Mouse (Mus musculus) heart, adult 2 months (tissue): ENCODE measurements around the gene Nod1. TPM values are rescaled to one million over a fixed set of nuclear protein-coding genes. Genes with fewer than 3 reads are reported as not detected.

Source experiments
- DNase-seq, 2 experiments: peaks; one replicate each; pipeline ENCODE4 v3.0.0; 2021
- H3K27ac ChIP-seq: fragments of 200-600 bp; 2 replicates; pipeline ENCODE4 v1.8.1; 2022
- H3K27me3 ChIP-seq: fragments of 200-500 bp; 2 replicates; pipeline ENCODE4 v1.6.1; 2012; ENCODE audit warnings: mild to moderate bottlenecking, low read length, inconsistent platforms, mixed read lengths; ENCODE audit not compliant: control insufficient read depth, insufficient read depth
- H3K36me3 ChIP-seq: fragments of 200-500 bp; 2 replicates; pipeline ENCODE4 v1.6.1; 2012; ENCODE audit warnings: low read length, inconsistent platforms; ENCODE audit not compliant: control insufficient read depth, insufficient read depth
- H3K4me1 ChIP-seq: fragments of 200-500 bp; 2 replicates; pipeline ENCODE4 v1.6.1; 2011; ENCODE audit warnings: low read length; ENCODE audit not compliant: control insufficient read depth, insufficient read depth
- H3K4me3 ChIP-seq: fragments of 200-600 bp; 2 replicates; pipeline ENCODE4 v1.8.1; 2022
- H3K79me2 ChIP-seq: fragments of 200-500 bp; replicated peaks from 2 replicates; pipeline ENCODE4 v1.6.1; 2012; ENCODE audit warnings: mild to moderate bottlenecking, inconsistent platforms, low read length, moderate library complexity, mixed read lengths; ENCODE audit not compliant: control insufficient read depth, insufficient read depth
- H3K9ac ChIP-seq: fragments of 200-500 bp; 2 replicates; pipeline ENCODE4 v1.6.1; 2012; ENCODE audit warnings: low read depth, mild to moderate bottlenecking, control low read depth, inconsistent platforms, low read length, mixed read lengths
- CTCF ChIP-seq: fragments of 200-600 bp; IDR thresholded peaks from 2 replicates; pipeline ENCODE4 v1.8.1; 2022; ENCODE audit warnings: antibody characterized with exemption, mild to moderate bottlenecking, moderate library complexity
- EP300 ChIP-seq: fragments of 200-500 bp; IDR thresholded peaks from 2 replicates; pipeline ENCODE4 v1.6.1; 2011; ENCODE audit warnings: low read depth, low read length, control low read depth; ENCODE audit not compliant: insufficient read depth
- POLR2A ChIP-seq: fragments of 200-500 bp; IDR thresholded peaks from 2 replicates; pipeline ENCODE4 v1.6.1; 2011; ENCODE audit warnings: mild to moderate bottlenecking, low read depth, low read length, control low read depth; ENCODE audit not compliant: insufficient read depth
- WGBS: fragments of 180-500 bp; shearing (Covaris S2); methylation state at CpG from one replicate; pipeline ENCODE4 v1.1.7; 2018; 5-methylcytosine and 5-hydroxymethylcytosine counted together
- intact Hi-C: fragments of 180-260 bp; cut with DNase I; formaldehyde crosslinking; loops from one replicate; pipeline ENCODE4 v1.15.1; 2025
- polyA plus RNA-seq: library from polyadenylated mRNA; depleted of rRNA; stranded (reverse); fragments of >200 nt; gene quantifications from 2 replicates; pipeline ENCODE4 v1.2.3, GENCODE M21; 2012
- total RNA-seq, 2 experiments: library from RNA; stranded (reverse); gene quantifications; 2 replicates each; pipeline ENCODE4 v1.2.3; 2021

Gene Nod1
- total and polyA plus RNA-seq, 3 experiments = 17.3 to 23.6 (median 18.6) TPM

DNA sequence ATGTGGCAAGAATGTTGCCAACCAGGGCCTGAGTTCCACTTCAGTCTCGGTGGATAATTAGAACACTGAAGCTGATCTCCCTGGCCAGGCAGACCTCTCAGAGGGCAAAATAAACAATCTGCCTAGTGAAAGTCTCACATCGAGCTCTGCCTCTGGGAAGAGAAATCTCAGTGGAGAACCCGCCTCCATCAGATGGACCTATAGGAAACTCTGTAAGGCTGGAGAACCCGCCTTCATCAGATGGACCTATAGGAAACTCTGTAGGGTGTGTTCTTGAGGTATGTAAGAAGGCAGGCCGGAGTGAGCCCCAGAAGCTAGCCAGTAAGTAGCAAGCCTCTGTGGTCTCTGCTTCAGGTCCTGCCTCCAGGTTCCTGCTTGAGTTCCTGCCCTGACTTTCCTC is 37.5 kb downstream of the Nod1 start:
- Histone ChIP-seq H3K4me3 (no peak overlapping the region), H3K27me3 (no peaks in the 10 kb centered on the region), H3K79me2 (no peaks in the 10 kb centered on the region), H3K9ac (no peak overlapping the region), H3K27ac (peak overlapping the region; percentile 54; the same call in 1 of the 2 replicates), H3K36me3 (peaks cover 6% of the 10 kb centered on the region), H3K4me1 (peaks cover 20% of the 10 kb centered on the region)
- TF ChIP-seq EP300 = no peak
- no peak for TF ChIP-seq CTCF
- no peak for TF ChIP-seq POLR2A
- intact Hi-C loops = loop anchor here (5.0 kb wide), 1 partner anchor 37 kb away; the partner anchor contains the start of gene Nod1
- DNase-seq = peak in 1 of 2 experiments; percentile 9
- WGBS = 83% methylated on average over 5 of the region's 5 CpGs

GRCm38 (mm10) chr6:54934313-54934712 is 38.1 kb downstream of the Nod1 start:
- Histone ChIP-seq H3K27me3 (no peaks in the 10 kb centered on the region), H3K27ac (peak overlapping the region; percentile 54), H3K9ac (no peak overlapping the region), H3K79me2 (no peaks in the 10 kb centered on the region), H3K4me1 (peaks cover 15% of the 10 kb centered on the region), H3K4me3 (no peak overlapping the region), H3K36me3 (peaks cover 6% of the 10 kb centered on the region)
- peak; percentile 11 to 37 for DNase-seq
- TF ChIP-seq EP300 (no peak), CTCF (no peak), POLR2A (no peak)
- intact Hi-C loops = loop anchor here (5.0 kb wide), 1 partner anchor 38 kb away; the partner anchor contains the start of gene Nod1
- WGBS = 70% methylated on average over 8 of the region's 8 CpGs

DNA sequence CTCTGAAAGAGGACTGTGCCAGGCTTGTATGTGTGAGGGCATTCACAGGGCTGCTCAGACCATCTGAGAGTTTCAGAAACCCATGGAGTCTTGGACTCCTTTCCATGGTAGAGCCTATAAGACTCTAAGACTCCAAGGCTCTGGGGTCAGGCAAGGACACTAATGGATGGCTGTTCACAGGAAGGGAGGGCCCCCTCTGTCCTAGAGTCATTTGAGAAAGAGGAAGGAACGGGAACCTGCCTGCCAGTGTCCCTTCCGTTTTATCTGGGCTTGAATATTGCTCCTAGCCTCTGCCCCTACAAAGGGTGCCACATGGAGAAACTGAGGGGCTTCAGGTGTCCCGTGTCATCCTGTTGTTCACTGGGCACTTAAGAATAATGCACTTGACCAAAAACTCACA is 38.5 kb downstream of the Nod1 start:
- intact Hi-C loops = loop anchor here (5.0 kb wide), 1 partner anchor 38 kb away; the partner anchor contains the start of gene Nod1
- peak overlapping the region; percentile 54 for H3K27ac ChIP-seq
- peak; percentile 36 to 49 for DNase-seq
- H3K27me3 ChIP-seq = no peaks in the 10 kb centered on the region
- TF ChIP-seq EP300 (0 out of 2 replicates have a peak, but pooled peaks have one; percentile 10), CTCF (no peak), POLR2A (no peak)
- peaks cover 5% of the 10 kb centered on the region for H3K36me3 ChIP-seq
- WGBS = 39% methylated on average over 3 of the region's 3 CpGs
- H3K9ac ChIP-seq = no peak overlapping the region
- H3K4me1 ChIP-seq = peaks cover 10% of the 10 kb centered on the region
- no peaks in the 10 kb centered on the region for H3K79me2 ChIP-seq
- H3K4me3 ChIP-seq = no peak overlapping the region

- Histone ChIP-seq H3K4me3 (no peak overlapping the region), H3K4me1 (peaks cover 10% of the 10 kb centered on the region), H3K27ac (peak overlapping the region; percentile 54), H3K36me3 (peaks cover 4% of the 10 kb centered on the region), H3K27me3 (no peaks in the 10 kb centered on the region), H3K79me2 (no peaks in the 10 kb centered on the region), H3K9ac (no peak overlapping the region)
- TF ChIP-seq EP300 (no peak), POLR2A (no peak), CTCF (no peak)
- intact Hi-C loops = loop anchor here (5.0 kb wide), 1 partner anchor 39 kb away; the partner anchor contains the start of gene Nod1
- peak in 1 of 2 experiments; percentile 12 for DNase-seq
- 78% methylated on average over 5 of the region's 5 CpGs for WGBS
Measured at GRCm38 (mm10) chr6:54933216-54933615, 39.2 kb downstream of the Nod1 start.

GRCm38 (mm10) chr6:54932526-54932925 is 39.9 kb downstream of the Nod1 start:
- 96% methylated on average over 12 of the region's 12 CpGs for WGBS
- Histone ChIP-seq H3K4me1 (peaks cover 10% of the 10 kb centered on the region), H3K4me3 (no peak overlapping the region), H3K79me2 (no peaks in the 10 kb centered on the region), H3K36me3 (peaks cover 4% of the 10 kb centered on the region), H3K9ac (no peak overlapping the region), H3K27me3 (no peaks in the 10 kb centered on the region), H3K27ac (no peak overlapping the region)
- intact Hi-C loops = loop anchor here (5.0 kb wide), 1 partner anchor 40 kb away; the partner anchor contains the start of gene Nod1
- no peak for TF ChIP-seq CTCF
- no peak for TF ChIP-seq EP300
- TF ChIP-seq POLR2A = no peak
- no peak for DNase-seq

DNA sequence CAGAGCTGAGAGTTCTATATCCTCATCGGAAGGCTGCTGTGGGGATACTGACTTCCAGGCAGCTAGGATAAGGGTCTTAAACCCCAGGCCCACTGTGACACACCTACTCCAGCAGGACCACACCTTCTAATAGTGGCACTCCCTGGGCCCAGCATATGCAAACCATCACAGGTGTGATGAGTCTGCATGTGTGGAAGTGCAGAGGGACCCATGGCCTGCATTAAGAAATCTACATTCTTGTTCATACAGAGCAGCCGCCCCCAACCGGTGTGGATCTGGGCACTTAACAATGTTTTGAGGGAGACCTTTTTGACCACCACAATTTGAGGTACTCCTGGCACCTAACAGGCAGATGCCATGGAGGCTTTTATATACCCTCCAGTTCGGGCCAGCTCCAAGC is 40.8 kb downstream of the Nod1 start:
- Histone ChIP-seq H3K9ac (no peak overlapping the region), H3K36me3 (peaks cover 4% of the 10 kb centered on the region), H3K4me1 (peaks cover 10% of the 10 kb centered on the region), H3K79me2 (no peaks in the 10 kb centered on the region), H3K4me3 (no peak overlapping the region), H3K27ac (no peak overlapping the region), H3K27me3 (no peaks in the 10 kb centered on the region)
- intact Hi-C loops = loop anchor here (5.0 kb wide), 1 partner anchor 41 kb away; the partner anchor contains the start of gene Nod1
- TF ChIP-seq POLR2A (no peak), CTCF (no peak), EP300 (no peak)
- peak in 1 of 2 experiments; percentile 9 for DNase-seq
- 94% methylated on average over 4 of the region's 4 CpGs for WGBS
